Mouse (Mus musculus) CH12.LX (cell line): ENCODE results near the gene Tada2b.

ENCODE experiments used
- BHLHE40 ChIP-seq: IDR thresholded peaks from 2 replicates; pipeline ENCODE4 v1.6.1; 2011; ENCODE audit warnings: mild to moderate bottlenecking, low read depth, low read length, improper control_type of control experiment
- CHD2 ChIP-seq: IDR thresholded peaks from 2 replicates; pipeline ENCODE4 v1.6.1; 2011; ENCODE audit warnings: low read length, improper control_type of control experiment
- CTCF ChIP-seq, 2 experiments: IDR thresholded peaks in 1 of 2; conservative IDR thresholded peaks in 1 of 2; 2 replicates each; pipeline ENCODE4 v1.5.1; 2011 to 2012; ENCODE audit warnings: low read depth in 2 of 2, low read length in 2 of 2, improper control_type of control experiment in 1 of 2, inconsistent platforms in 1 of 2, mild to moderate bottlenecking in 1 of 2, moderate library complexity in 1 of 2
- ELF1 ChIP-seq: IDR thresholded peaks from 2 replicates; pipeline ENCODE4 v1.6.1; 2014; ENCODE audit warnings: low read depth, mild to moderate bottlenecking, inconsistent platforms, low read length, improper control_type of control experiment
- EP300 ChIP-seq: IDR thresholded peaks from 2 replicates; pipeline ENCODE4 v1.6.1; 2011; ENCODE audit warnings: low read length, improper control_type of control experiment
- MEF2A ChIP-seq: IDR thresholded peaks from 2 replicates; pipeline ENCODE4 v1.6.1; 2014; ENCODE audit warnings: low read depth, mild to moderate bottlenecking, inconsistent platforms, low read length, improper control_type of control experiment, borderline replicate concordance
- NELFE ChIP-seq: IDR thresholded peaks from 2 replicates; pipeline ENCODE4 v1.6.1; 2011; ENCODE audit warnings: low read depth, low read length, improper control_type of control experiment
- POLR2A ChIP-seq: IDR thresholded peaks from 2 replicates; pipeline ENCODE4 v1.6.1; 2011; ENCODE audit warnings: low read depth, mild to moderate bottlenecking, improper control_type of control experiment, low read length
- RAD21 ChIP-seq: IDR thresholded peaks from 2 replicates; pipeline ENCODE4 v1.6.1; 2011; ENCODE audit warnings: low read depth, mild to moderate bottlenecking, low read length, improper control_type of control experiment, moderate library complexity
- TBP ChIP-seq: conservative IDR thresholded peaks from 2 replicates; pipeline ENCODE4 v1.6.1; 2011; ENCODE audit warnings: low read depth, low read length, improper control_type of control experiment
- USF2 ChIP-seq: conservative IDR thresholded peaks from 2 replicates; pipeline ENCODE4 v1.6.1; 2011; ENCODE audit warnings: low read depth, low read length, improper control_type of control experiment
- ZNF384 ChIP-seq: IDR thresholded peaks from 2 replicates; pipeline ENCODE4 v1.6.1; 2012; ENCODE audit warnings: low read depth, low read length, improper control_type of control experiment, inconsistent platforms

- TF ChIP-seq MEF2A (no peak), CTCF (conservative IDR thresholded peaks at IDR 0.05 in 1 of 2, IDR thresholded peaks at IDR 0.05 in 1 of 2; ENCODE audit: low read depth in 2 of 2, low read length in 2 of 2) (no peak), ELF1 (no peak), RAD21 (no peak), USF2 (no peak), POLR2A (no peak), ZNF384 (no peak), TBP (no peak), BHLHE40 (no peak), CHD2 (no peak), NELFE (no peak), EP300 (no peak)
Measured at GRCm38 (mm10) chr5:36505235-36505634, 21.1 kb upstream of the Tada2b start.
